Mouse (Mus musculus) small intestine, adult 2 months (tissue): ENCODE data around the gene Canx.

Source experiments
- CTCF ChIP-seq: fragments of 200-500 bp; IDR thresholded peaks from 2 replicates; pipeline ENCODE4 v1.5.1; 2012; ENCODE audit warnings: low read depth, mild to moderate bottlenecking, control low read depth, inconsistent platforms, low read length, moderate library complexity, mixed read lengths; ENCODE audit not compliant: insufficient replicate concordance, insufficient read length; ENCODE audit errors: extremely low read depth
- POLR2A ChIP-seq: fragments of 200-500 bp; IDR thresholded peaks from 2 replicates; pipeline ENCODE4 v1.6.1; 2012; ENCODE audit warnings: low read depth, mild to moderate bottlenecking, control low read depth, inconsistent platforms, low read length, moderate library complexity

- TF ChIP-seq CTCF, result no peak
- no peak for TF ChIP-seq POLR2A
Measured at GRCm38 (mm10) chr11:50258310-50258709, 67.2 kb downstream of the Canx start.
